Mouse (Mus musculus) limb, embryonic 10.5 days (tissue): ENCODE results near the gene Nme8. TPM values are rescaled to one million over a fixed set of nuclear protein-coding genes. Genes with fewer than 3 reads are reported as not detected.

ENCODE experiments used
- DNase-seq: peaks from one replicate; pipeline ENCODE4 v3.0.0-alpha.2; 2017; ENCODE audit warnings: low spot score
- H3K27ac ChIP-seq: fragments of 300-500 bp; sonication (generic); 2 replicates; pipeline ENCODE4 v1.5.1; 2016; ENCODE audit warnings: mild to moderate bottlenecking
- H3K27me3 ChIP-seq: fragments of 300-500 bp; sonication (generic); 2 replicates; pipeline ENCODE4 v1.6.1; 2016; ENCODE audit warnings: low read depth, mild to moderate bottlenecking; ENCODE audit not compliant: poor library complexity, severe bottlenecking
- H3K36me3 ChIP-seq: fragments of 300-500 bp; sonication (generic); 2 replicates; pipeline ENCODE4 v1.6.1; 2016; ENCODE audit warnings: mild to moderate bottlenecking, moderate library complexity
- H3K4me1 ChIP-seq: fragments of 300-500 bp; sonication (generic); 2 replicates; pipeline ENCODE4 v1.6.1; 2016
- H3K4me3 ChIP-seq: fragments of 300-500 bp; sonication (generic); 2 replicates; pipeline ENCODE4 v1.5.1; 2016; ENCODE audit warnings: mild to moderate bottlenecking, moderate library complexity
- H3K9me3 ChIP-seq: fragments of 300-500 bp; sonication (generic); replicated peaks from 2 replicates; pipeline ENCODE4 v1.6.1; 2016; ENCODE audit warnings: mild to moderate bottlenecking
- WGBS: fragments of 180-500 bp; shearing (Covaris S2); methylation state at CpG from one replicate; pipeline ENCODE4 v1.1.7; 2016; 5-methylcytosine and 5-hydroxymethylcytosine counted together
- polyA plus RNA-seq: library from polyadenylated mRNA; unstranded; fragments of >200 nt; fragmentation: Nextera tagmentation; extraction: Ambion mirVana; gene quantifications from 2 replicates; pipeline ENCODE4 v1.2.1, GENCODE M21; 2016

The Nme8 gene
- polyA plus RNA-seq, 1 experiment from 2014 or later, result not detected

DNA sequence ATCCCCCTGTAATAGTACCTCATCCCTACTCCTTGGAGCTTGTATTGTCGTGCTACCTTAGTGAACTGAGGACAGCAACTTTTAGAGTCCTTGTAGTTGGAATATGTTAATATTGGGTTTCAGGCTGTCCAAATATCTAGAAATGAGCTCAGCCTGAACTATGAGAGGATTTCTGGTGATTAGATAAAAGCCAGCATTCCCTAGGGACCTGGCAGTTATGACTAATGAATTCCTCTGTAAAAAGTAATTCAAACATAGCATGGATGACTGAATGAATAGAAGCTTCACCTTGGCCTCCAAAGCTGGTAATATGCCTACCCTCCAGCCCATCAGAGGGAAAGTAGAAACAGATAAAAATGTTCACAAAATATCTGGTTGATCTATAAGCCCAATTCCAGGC lies 71.1 kb downstream of the Nme8 start:
- DNase-seq, result no peak
- H3K4me3 ChIP-seq, result no peak overlapping the region
- no peaks in the 10 kb centered on the region for H3K9me3 ChIP-seq
- H3K27ac ChIP-seq, result no peak overlapping the region
- peaks cover 26% of the 10 kb centered on the region for H3K27me3 ChIP-seq
- peaks cover 9% of the 10 kb centered on the region; the same call in 1 of the 2 replicates for H3K4me1 ChIP-seq
- 82% methylated on average over 1 of the region's 1 CpGs for WGBS
- H3K36me3 ChIP-seq, result no peaks in the 10 kb centered on the region

DNA sequence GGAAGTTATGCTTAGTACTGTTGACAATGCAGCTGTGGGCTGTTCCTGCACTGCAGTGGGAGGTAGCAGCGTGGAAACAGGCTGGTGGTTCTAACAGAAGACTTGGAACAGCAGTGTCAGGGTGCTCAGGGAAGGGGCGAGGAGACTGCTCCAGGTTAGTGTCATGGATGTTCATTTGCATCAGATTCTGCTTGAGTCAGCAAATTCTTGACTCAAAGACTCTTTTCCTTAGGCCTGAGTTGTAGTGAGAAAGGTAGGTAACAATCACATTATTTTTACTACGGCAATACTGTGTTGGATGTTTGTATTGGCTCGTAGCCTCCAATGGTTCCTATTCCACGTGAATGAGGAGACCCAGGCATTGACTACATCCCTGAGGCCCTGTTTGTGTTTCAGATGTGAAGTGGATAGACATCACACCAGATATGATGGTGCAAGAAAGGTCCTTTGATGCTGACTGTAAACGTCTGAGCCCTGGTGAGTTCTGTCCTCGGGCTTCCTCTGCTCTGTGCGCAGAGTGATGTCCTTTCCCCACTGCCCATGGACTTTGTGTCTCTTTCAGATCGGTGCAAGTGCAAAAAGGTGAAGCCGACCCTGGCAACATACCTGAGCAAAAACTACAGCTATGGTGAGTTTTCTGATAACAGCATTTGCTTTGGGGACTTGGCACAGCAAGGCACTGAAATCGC lies 72.8 kb downstream of the Nme8 start:
- Histone ChIP-seq H3K36me3 (no peaks in the 10 kb centered on the region), H3K4me1 (peaks cover 9% of the 10 kb centered on the region; the same call in 1 of the 2 replicates), H3K27ac (no peak overlapping the region), H3K9me3 (no peaks in the 10 kb centered on the region), H3K27me3 (peaks cover 39% of the 10 kb centered on the region), H3K4me3 (no peak overlapping the region)
- no peak for DNase-seq
- 90% methylated on average over 11 of the region's 11 CpGs for WGBS

DNA sequence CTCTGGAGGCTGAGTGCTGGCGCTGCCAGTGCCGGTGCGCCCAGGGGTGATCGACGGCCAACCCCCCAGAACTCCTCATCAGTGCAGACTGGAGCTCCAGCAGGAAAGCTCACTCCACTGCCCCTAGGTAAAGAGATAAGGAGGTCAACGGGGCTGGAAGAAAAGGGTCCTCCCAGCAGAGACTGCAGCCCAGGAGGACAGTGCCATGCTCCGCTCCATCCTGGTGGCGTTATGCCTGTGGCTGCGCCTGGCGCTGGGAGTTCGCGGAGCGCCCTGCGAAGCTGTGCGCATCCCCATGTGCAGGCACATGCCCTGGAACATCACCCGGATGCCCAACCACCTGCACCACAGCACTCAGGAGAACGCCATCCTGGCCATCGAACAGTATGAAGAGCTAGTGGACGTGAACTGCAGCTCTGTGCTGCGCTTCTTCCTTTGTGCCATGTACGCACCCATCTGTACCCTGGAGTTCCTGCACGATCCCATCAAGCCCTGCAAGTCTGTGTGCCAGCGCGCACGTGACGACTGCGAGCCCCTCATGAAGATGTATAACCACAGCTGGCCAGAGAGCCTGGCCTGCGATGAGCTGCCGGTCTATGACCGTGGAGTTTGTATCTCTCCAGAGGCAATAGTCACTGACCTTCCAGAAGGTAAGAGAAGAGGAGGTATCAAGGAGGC lies 74.2 kb downstream of the Nme8 start:
- no peaks in the 10 kb centered on the region for H3K9me3 ChIP-seq
- H3K27ac ChIP-seq, result no peak overlapping the region
- peaks cover 39% of the 10 kb centered on the region for H3K27me3 ChIP-seq
- no peaks in the 10 kb centered on the region for H3K36me3 ChIP-seq
- peaks cover 21% of the 10 kb centered on the region for H3K4me1 ChIP-seq
- 22% methylated on average over 30 of the region's 30 CpGs for WGBS
- H3K4me3 ChIP-seq, result peak overlapping the region; percentile 55
- DNase-seq, result peak; percentile 44

DNA sequence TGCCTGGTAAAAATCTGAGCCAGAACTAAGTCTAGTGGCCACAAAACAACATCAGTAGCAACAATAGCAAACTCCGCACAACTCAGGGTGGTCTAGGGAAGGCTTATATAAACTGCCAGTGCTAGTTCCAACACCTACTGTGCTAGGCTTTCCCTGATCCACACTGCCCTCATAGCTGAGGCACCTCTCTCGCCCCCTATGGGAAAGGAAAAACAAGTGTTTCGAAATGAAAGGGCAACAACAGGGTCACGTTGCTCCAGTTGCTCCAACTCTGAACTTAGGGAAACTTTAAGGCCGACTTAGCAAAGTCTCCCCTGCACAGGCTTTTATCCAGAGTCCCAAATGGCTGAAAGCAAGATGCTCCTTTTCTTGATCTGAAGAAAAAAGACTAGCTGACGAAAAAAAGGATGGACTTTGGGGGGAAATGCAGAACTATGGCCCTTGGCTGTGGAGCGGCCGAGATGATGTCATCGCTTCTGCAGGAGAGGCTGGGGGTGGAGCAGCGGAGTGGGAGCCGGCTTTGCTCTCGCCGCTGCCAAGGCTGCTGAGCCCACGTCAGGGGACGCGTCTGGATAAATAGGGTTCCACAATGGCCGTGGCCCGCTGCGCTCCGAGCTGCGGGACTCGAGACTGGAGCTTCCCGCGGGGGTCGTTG lies 74.9 kb downstream of the Nme8 start, which contains the start of gene Sfrp4:
Gene Sfrp4, plus strand, starts transcription at position 532 of the 655 bp plus-strand sequence.
- DNase-seq, result peak; percentile 67
- WGBS, result 2% methylated on average over 25 of the region's 25 CpGs
- Histone ChIP-seq H3K27me3 (peaks cover 39% of the 10 kb centered on the region), H3K9me3 (no peaks in the 10 kb centered on the region), H3K4me3 (peak within 1 kb of the TSS; percentile 55), H3K27ac (no peak within 1 kb of the TSS), H3K36me3 (no peaks in the 10 kb centered on the region), H3K4me1 (peaks cover 21% of the 10 kb centered on the region)

DNA sequence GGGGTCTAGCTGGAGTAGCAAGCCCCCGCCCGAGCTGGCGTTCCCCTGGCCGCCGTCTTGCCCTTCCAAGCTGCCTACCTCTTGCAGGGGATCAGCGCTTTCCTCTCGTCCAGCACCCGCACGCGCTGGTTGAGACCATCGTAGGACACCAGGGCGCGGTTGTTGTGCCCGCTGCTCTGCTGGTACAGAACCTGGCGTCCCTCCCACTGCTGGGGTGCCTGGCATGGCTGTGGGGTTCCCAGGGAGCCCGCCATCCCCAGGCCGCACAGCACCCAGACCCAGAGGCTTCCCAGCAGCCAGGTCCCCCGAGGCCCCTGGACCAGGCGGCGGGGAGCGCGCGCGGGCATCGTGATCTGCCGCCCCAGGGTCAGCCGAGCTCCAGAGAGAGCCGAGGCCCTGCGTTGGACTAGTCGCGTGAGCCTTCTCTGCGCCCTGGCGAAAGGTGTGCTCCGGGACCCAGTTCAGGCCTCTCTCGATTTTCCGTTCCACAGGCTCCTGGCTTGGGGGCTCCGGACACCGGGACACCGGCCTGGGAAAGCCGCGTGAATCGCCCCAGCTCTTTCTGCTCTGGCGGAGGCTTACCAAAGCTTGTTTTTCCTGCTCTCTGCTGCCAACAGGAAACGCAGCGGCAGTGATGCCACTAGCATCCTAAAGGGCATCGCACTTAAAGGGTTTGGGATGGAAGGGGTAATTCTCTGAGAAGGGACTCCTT lies 78.2 kb downstream of the Nme8 start, which contains the start of gene Epdr1:
Gene Epdr1, minus strand, starts transcription at position 712 of the 712 bp plus-strand sequence.
- Histone ChIP-seq H3K36me3 (no peaks in the 10 kb centered on the region), H3K4me3 (peak within 1 kb of the TSS; percentile 71), H3K27me3 (peaks cover 31% of the 10 kb centered on the region), H3K27ac (peak within 1 kb of the TSS; percentile 91), H3K9me3 (no peaks in the 10 kb centered on the region), H3K4me1 (peaks cover 21% of the 10 kb centered on the region)
- peak; percentile 78 for DNase-seq
- WGBS, result 1% methylated on average over 46 of the region's 46 CpGs

DNA sequence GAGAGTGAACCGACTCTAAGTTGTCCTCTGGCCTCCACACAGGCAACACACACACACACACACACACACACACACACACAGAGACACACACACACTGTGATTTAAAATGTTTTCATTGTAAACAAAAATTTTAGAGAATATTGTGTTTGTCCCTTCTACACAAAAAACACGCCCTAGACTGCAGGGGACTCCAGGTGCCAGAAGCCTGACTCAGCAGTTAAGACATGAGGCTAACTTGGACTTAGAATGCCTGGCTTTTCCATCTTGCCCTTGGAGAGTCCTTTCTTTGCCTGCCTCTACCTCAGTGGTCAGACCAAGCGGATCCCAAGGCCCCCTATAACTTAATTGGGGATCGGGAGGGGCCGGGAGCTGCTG lies 78.8 kb downstream of the Nme8 start:
- no peaks in the 10 kb centered on the region for H3K36me3 ChIP-seq

DNA sequence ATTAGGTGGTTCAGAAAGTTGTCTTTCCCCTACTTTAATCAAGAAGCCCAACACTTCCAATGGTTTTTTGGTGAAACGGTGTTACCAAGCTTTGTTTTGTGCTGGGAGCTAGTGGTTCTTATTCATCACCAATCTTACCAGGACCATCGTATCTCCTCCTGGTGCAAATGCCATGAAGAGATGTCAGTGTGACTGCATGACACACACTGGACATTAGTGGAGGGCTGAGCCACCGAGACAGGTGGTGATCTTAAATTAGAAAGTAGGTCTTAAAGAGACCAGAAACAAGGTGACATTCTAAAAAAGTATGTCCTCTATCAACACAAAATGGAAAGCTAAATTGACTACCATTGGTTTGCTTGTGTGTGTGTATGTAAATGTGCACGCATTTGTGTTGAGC lies 79.5 kb downstream of the Nme8 start:
- WGBS, result 95% methylated on average over 4 of the region's 4 CpGs
- H3K27ac ChIP-seq, result no peak overlapping the region
- H3K9me3 ChIP-seq, result no peaks in the 10 kb centered on the region
- DNase-seq, result no peak
- no peak overlapping the region for H3K4me3 ChIP-seq
- H3K27me3 ChIP-seq, result peaks cover 18% of the 10 kb centered on the region
- no peaks in the 10 kb centered on the region for H3K36me3 ChIP-seq
- H3K4me1 ChIP-seq, result peaks cover 16% of the 10 kb centered on the region

More for the DNA sequence above, 78.8 kb downstream of the Nme8 start:
- Histone ChIP-seq H3K27me3 (peaks cover 26% of the 10 kb centered on the region), H3K9me3 (no peaks in the 10 kb centered on the region), H3K4me1 (peaks cover 21% of the 10 kb centered on the region), H3K4me3 (peak overlapping the region; percentile 71), H3K27ac (peak overlapping the region; percentile 91)
- 10% methylated on average over 5 of the region's 5 CpGs for WGBS
- no peak for DNase-seq

DNA sequence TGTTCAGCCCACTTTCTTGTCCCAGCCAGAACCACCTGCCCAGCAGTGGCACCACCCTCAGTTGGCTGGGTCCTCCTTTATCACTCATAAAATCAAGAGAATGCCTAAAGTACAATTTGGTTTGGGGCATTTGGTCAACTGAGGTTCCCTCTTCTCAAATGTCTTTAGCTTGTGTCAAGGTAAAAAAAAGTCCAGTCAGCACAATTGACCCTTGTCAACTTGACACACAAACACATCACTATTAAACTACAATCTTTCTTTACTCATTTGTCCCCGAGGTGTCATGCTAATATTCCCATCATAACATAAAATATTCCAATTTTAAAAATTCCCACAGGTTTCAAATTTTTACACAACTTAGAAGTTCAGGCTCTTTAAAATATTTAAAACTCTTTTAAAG lies 83.3 kb downstream of the Nme8 start:
- Histone ChIP-seq H3K4me1 (peaks cover 9% of the 10 kb centered on the region), H3K9me3 (no peaks in the 10 kb centered on the region), H3K4me3 (no peak overlapping the region), H3K27me3 (no peaks in the 10 kb centered on the region), H3K36me3 (no peaks in the 10 kb centered on the region), H3K27ac (no peak overlapping the region)
- WGBS, result 93% methylated on average over 1 of the region's 1 CpGs
- no peak for DNase-seq

DNA sequence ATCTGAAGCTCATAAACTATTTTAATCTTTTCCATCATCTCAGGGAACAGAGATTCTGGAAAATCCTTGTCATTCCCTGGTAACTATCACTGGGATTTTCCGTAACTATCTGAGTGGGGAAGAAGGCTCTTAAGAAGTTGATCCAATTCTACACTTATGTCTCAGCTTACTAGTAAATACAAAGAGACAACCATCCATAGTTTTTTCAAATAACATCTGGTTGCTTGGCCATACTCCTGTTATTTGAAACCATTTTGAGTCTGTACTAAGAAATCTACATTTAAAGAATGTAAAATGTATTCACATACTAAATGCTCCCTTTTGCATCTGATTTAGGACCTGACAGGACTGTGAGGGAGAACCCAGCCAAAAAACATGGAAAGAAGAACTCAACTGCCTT lies 84.2 kb downstream of the Nme8 start:
- 88% methylated on average over 1 of the region's 1 CpGs for WGBS
- DNase-seq, result no peak
- Histone ChIP-seq H3K4me3 (no peak overlapping the region), H3K4me1 (peaks cover under 1% of the 10 kb centered on the region; the same call in 1 of the 2 replicates), H3K36me3 (no peaks in the 10 kb centered on the region), H3K27me3 (no peaks in the 10 kb centered on the region), H3K9me3 (no peaks in the 10 kb centered on the region), H3K27ac (no peak overlapping the region)

DNA sequence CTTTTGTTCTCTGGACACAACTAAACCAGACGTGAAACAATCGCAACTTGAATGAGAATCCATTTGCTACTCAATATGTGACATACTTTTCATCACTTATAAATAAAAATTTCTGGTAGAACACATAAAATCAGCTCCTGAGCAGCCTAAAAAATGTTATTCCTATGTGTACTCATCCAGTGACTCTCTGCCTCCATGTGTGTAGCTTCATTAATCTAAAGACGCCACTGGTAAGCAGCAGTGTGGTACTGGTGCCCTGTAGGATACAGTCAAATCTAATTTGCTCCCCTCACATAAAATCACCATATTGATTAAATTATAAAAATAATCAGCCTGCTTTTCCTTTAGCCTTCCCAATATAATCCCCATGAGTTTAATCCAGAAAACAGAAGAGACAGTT lies 84.6 kb downstream of the Nme8 start:
- no peak for DNase-seq
- Histone ChIP-seq H3K27me3 (no peaks in the 10 kb centered on the region), H3K4me1 (no peaks in the 10 kb centered on the region), H3K4me3 (no peak overlapping the region), H3K9me3 (no peaks in the 10 kb centered on the region), H3K27ac (no peak overlapping the region), H3K36me3 (no peaks in the 10 kb centered on the region)
- WGBS, result 92% methylated on average over 3 of the region's 3 CpGs

DNA sequence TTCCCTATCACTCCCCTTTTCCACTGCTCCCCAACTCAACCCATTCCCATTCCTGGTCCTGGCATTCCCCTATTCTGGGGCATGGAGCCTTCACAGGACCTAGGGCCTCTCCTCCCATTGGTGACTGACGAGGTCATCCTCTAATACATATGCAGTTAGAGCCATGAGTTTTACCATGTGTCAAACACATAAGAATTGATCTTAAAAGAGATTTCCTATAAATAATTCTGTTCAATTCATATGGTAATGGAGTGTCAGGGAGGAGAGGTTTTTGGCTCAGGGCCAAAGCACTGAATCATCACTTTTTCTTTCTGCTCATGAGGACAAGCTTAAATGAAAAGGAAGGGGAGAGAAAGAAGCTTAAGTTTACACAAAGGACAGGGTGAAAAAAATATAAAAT lies 85.2 kb downstream of the Nme8 start:
- H3K4me3 ChIP-seq, result no peak overlapping the region
- no peaks in the 10 kb centered on the region for H3K27me3 ChIP-seq
- WGBS, result 77% methylated on average over 1 of the region's 1 CpGs
- DNase-seq, result no peak
- H3K9me3 ChIP-seq, result no peaks in the 10 kb centered on the region
- no peaks in the 10 kb centered on the region for H3K4me1 ChIP-seq
- H3K27ac ChIP-seq, result no peak overlapping the region
- no peaks in the 10 kb centered on the region for H3K36me3 ChIP-seq

DNA sequence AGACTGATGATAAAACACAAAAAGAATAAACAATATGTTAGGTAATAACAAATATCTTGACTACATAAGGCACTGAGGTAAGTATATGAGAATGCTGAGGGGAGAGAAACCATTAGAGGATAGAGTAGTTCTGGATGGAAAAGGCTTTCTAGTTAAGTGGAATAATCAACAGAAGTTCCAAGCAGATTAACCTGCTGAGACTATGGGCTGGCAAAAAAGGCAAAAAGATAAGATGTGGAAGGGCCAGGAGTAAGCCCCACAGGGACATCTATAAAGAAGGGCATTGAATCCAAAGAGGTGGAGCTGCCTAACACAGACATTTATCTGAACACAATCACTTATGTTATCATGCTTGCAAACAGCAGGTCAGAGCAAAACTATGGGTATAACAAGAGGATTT lies 89.5 kb downstream of the Nme8 start:
- Histone ChIP-seq H3K27ac (no peak overlapping the region), H3K4me1 (no peaks in the 10 kb centered on the region), H3K9me3 (no peaks in the 10 kb centered on the region), H3K36me3 (no peaks in the 10 kb centered on the region), H3K4me3 (no peak overlapping the region), H3K27me3 (no peaks in the 10 kb centered on the region)
- no peak for DNase-seq

DNA sequence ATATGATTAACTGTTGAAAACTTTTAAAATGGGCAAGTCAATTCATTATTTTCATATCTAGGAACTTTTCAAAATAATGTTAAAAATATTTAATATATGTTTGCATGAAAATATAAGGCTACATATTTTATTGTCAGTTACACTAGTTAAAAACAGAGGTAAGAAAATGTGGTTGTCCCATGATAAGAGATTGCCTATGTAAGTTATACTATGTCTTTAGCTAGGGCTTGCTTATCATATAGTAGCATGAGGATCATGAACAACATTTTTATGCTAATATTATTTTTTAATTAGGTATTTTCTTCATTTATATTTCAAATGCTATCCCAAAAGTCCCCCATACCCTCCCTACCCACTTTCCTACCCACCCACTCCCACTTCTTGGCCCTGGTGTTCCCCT lies 92.7 kb downstream of the Nme8 start:
- no peak overlapping the region for H3K4me3 ChIP-seq

More for the DNA sequence above, 92.7 kb downstream of the Nme8 start:
- no peaks in the 10 kb centered on the region for H3K9me3 ChIP-seq
- no peak for DNase-seq
- no peaks in the 10 kb centered on the region for H3K4me1 ChIP-seq
- H3K27ac ChIP-seq, result no peak overlapping the region
- no peaks in the 10 kb centered on the region for H3K36me3 ChIP-seq
- no peaks in the 10 kb centered on the region for H3K27me3 ChIP-seq
